Mouse (Mus musculus) ES-E14 (cell line): ENCODE data around the gene Nfe2l1. TPM values are rescaled to one million over a fixed set of nuclear protein-coding genes. Genes with fewer than 3 reads are reported as not detected.
A peak's percentile ranks its signal among the peaks of the same experiment; 100 is the strongest.

ENCODE experiments used
- DNase-seq: peaks from one replicate; pipeline ENCODE4 v3.0.0-alpha.2; 2013; ENCODE audit warnings: low read depth, low spot score
- H3K27ac ChIP-seq: 2 replicates; pipeline ENCODE4 v1.5.1; 2012; ENCODE audit warnings: low read depth, mild to moderate bottlenecking, low read length, moderate library complexity, mixed read lengths; ENCODE audit not compliant: poor library complexity, insufficient read depth, severe bottlenecking
- H3K36me3 ChIP-seq: 2 replicates; pipeline ENCODE4 v1.6.1; 2012; ENCODE audit warnings: mild to moderate bottlenecking, low read length, moderate library complexity, mixed read lengths; ENCODE audit not compliant: control insufficient read depth, poor library complexity, insufficient read depth, severe bottlenecking
- H3K4me1 ChIP-seq, 2 experiments: fragments of 150-350 bp in 1 of 2; sonication (generic) in 1 of 2; 2 replicates each; pipeline ENCODE4 v1.6.1; 2012; ENCODE audit warnings: low read length in 2 of 2, mild to moderate bottlenecking in 1 of 2, mixed read lengths in 1 of 2; ENCODE audit not compliant: control insufficient read depth in 2 of 2, insufficient read depth in 2 of 2, poor library complexity in 1 of 2
- H3K4me3 ChIP-seq, 2 experiments: fragments of 150-350 bp in 1 of 2; sonication (generic) in 1 of 2; 2 replicates each; pipeline ENCODE4 v1.5.1; 2012; ENCODE audit warnings: low read length in 2 of 2, low read depth in 1 of 2, mild to moderate bottlenecking in 1 of 2, mixed read lengths in 1 of 2; ENCODE audit not compliant: insufficient read depth in 1 of 2, poor library complexity in 1 of 2, severe bottlenecking in 1 of 2
- H3K9ac ChIP-seq: 2 replicates; pipeline ENCODE4 v1.6.1; 2012; ENCODE audit warnings: low read depth, mild to moderate bottlenecking, low read length, mixed read lengths; ENCODE audit not compliant: poor library complexity, insufficient read depth, severe bottlenecking
- H3K9me3 ChIP-seq: fragments of 150-350 bp; sonication (generic); 2 replicates; pipeline ENCODE4 v1.6.1; 2012; ENCODE audit warnings: low read depth, mild to moderate bottlenecking, low read length; ENCODE audit not compliant: control insufficient read depth, insufficient read depth
- CHD2 ChIP-seq: IDR thresholded peaks from 2 replicates; pipeline ENCODE4 v1.6.1; 2014; ENCODE audit warnings: mild to moderate bottlenecking, low read depth, low read length, inconsistent platforms
- HCFC1 ChIP-seq: IDR thresholded peaks from 2 replicates; pipeline ENCODE4 v1.6.1; 2012; ENCODE audit warnings: low read length, inconsistent platforms, borderline replicate concordance; ENCODE audit not compliant: insufficient read depth
- MAFK ChIP-seq: IDR thresholded peaks from 2 replicates; pipeline ENCODE4 v1.6.1; 2014; ENCODE audit warnings: mild to moderate bottlenecking, low read depth, low read length, inconsistent platforms; ENCODE audit not compliant: insufficient read depth
- ZC3H11A ChIP-seq: IDR thresholded peaks from 2 replicates; pipeline ENCODE4 v1.6.1; 2012; ENCODE audit warnings: low read depth, mild to moderate bottlenecking, inconsistent platforms, low read length, borderline replicate concordance
- ZNF384 ChIP-seq: IDR thresholded peaks from 2 replicates; pipeline ENCODE4 v1.6.1; 2012; ENCODE audit warnings: low read depth, low read length, inconsistent platforms
- in situ Hi-C, 2 experiments: fragments of 600-800 bp; cut with MboI; formaldehyde crosslinking; loops; one replicate each; pipeline ENCODE4 v1.15.1; 2025; ENCODE audit warnings: low sequenced_read_pairs in 2 of 2, inconsistent platforms in 1 of 2; ENCODE audit not compliant: unreplicated experiment in 2 of 2
- total RNA-seq: library from RNA; depleted of rRNA; stranded (reverse); fragments of 300-350 nt; gene quantifications from 2 replicates; pipeline ENCODE4 v1.2.3, GENCODE M21; 2012

Nfe2l1 gene
- total RNA-seq, 1 experiment: 166 TPM

GRCm38 (mm10) chr11:96861878-96862289 is 32.1 kb upstream of the Nfe2l1 start:
- peak overlapping the region; percentile 54 for H3K9ac ChIP-seq
- no peak overlapping the region for H3K27ac ChIP-seq
- no peaks in the 10 kb centered on the region for H3K36me3 ChIP-seq
- H3K4me3 ChIP-seq: peak overlapping the region; percentile 62 to 70
- peak; percentile 89 for DNase-seq
- TF ChIP-seq HCFC1: peak; percentile 43; the same call in 1 of the 2 replicates
- no peak for TF ChIP-seq MAFK
- peak; percentile 79; the same call in 1 of the 2 replicates for TF ChIP-seq ZC3H11A
- TF ChIP-seq ZNF384: peak; percentile 21; the same call in 1 of the 2 replicates
- TF ChIP-seq CHD2: no peak
- no peaks in the 10 kb centered on the region for H3K9me3 ChIP-seq
- in situ Hi-C loops: loop anchor here (25.0 kb wide), 2 partner anchors 300 to 575 kb away; partner anchors contain the start of genes Hoxb6 (in 1 of the 2), Hoxb7 (in 1 of the 2) and Hoxb8 (in 1 of the 2)
- H3K4me1 ChIP-seq: peaks cover 0 to 10% of the 10 kb centered on the region in 2 experiments; a peak in 1 of 4 replicates

- no peak for DNase-seq
- Histone ChIP-seq H3K27ac (no peak overlapping the region), H3K4me3 (peak overlapping the region; percentile 62 to 70), H3K9ac (peak overlapping the region; percentile 54), H3K4me1 (peaks cover 0 to 10% of the 10 kb centered on the region in 2 experiments; a peak in 1 of 4 replicates), H3K9me3 (no peaks in the 10 kb centered on the region), H3K36me3 (no peaks in the 10 kb centered on the region)
- no peak for TF ChIP-seq ZNF384
- no peak for TF ChIP-seq HCFC1
- no peak for TF ChIP-seq MAFK
- TF ChIP-seq CHD2: no peak
- in situ Hi-C loops: loop anchor here (25.0 kb wide), 2 partner anchors 299 to 574 kb away; partner anchors contain the start of genes Hoxb6 (in 1 of the 2), Hoxb7 (in 1 of the 2) and Hoxb8 (in 1 of the 2)
Measured at GRCm38 (mm10) chr11:96861446-96861845, 31.7 kb upstream of the Nfe2l1 start.

- in situ Hi-C loops: loop anchor here (25.0 kb wide), 2 partner anchors 298 to 573 kb away; partner anchors contain the start of genes Hoxb6 (in 1 of the 2), Hoxb7 (in 1 of the 2) and Hoxb8 (in 1 of the 2)
- no peak for TF ChIP-seq MAFK
- peak; percentile 72; the same call in 1 of the 2 replicates for TF ChIP-seq ZC3H11A
Measured at GRCm38 (mm10) chr11:96860564-96860963, 30.8 kb upstream of the Nfe2l1 start.

GRCm38 (mm10) chr11:96859635-96860034 is 29.9 kb upstream of the Nfe2l1 start:
- no peaks in the 10 kb centered on the region for H3K36me3 ChIP-seq
- H3K27ac ChIP-seq: no peak overlapping the region
- peaks cover 0 to 10% of the 10 kb centered on the region in 2 experiments; a peak in 1 of 4 replicates for H3K4me1 ChIP-seq
- no peak for DNase-seq
- no peak overlapping the region for H3K9ac ChIP-seq
- TF ChIP-seq ZC3H11A: no peak
- no peak for TF ChIP-seq MAFK
- no peak for TF ChIP-seq CHD2
- TF ChIP-seq ZNF384: no peak
- TF ChIP-seq HCFC1: no peak
- H3K9me3 ChIP-seq: no peaks in the 10 kb centered on the region
- in situ Hi-C loops: loop anchor here (25.0 kb wide), 2 partner anchors 297 to 572 kb away; partner anchors contain the start of genes Hoxb6 (in 1 of the 2), Hoxb7 (in 1 of the 2) and Hoxb8 (in 1 of the 2)
- H3K4me3 ChIP-seq: no peak overlapping the region

More at GRCm38 (mm10) chr11:96860564-96860963, 30.8 kb upstream of the Nfe2l1 start:
- peak; percentile 73 for DNase-seq
- Histone ChIP-seq H3K36me3 (no peaks in the 10 kb centered on the region), H3K27ac (no peak overlapping the region), H3K9ac (no peak overlapping the region), H3K4me1 (peaks cover 0 to 10% of the 10 kb centered on the region in 2 experiments; a peak in 1 of 4 replicates), H3K9me3 (no peaks in the 10 kb centered on the region), H3K4me3 (no peak overlapping the region)
